Mouse (Mus musculus) CD4-positive, CD25-positive, alpha-beta regulatory T cell, adult 9 weeks (primary cell): Measurements from ENCODE around the gene Gm14322. TPM values are rescaled to one million over a fixed set of nuclear protein-coding genes. Genes with fewer than 3 reads are reported as not detected.

ENCODE experiments used
- polyA plus RNA-seq: library from polyadenylated mRNA; unstranded; fragments of 100-300 nt; shearing (Covaris generic); gene quantifications from one replicate; pipeline ENCODE4 v1.2.1, GENCODE M21; 2017

Gm14322 gene
- 0.30 TPM for polyA plus RNA-seq

DNA sequence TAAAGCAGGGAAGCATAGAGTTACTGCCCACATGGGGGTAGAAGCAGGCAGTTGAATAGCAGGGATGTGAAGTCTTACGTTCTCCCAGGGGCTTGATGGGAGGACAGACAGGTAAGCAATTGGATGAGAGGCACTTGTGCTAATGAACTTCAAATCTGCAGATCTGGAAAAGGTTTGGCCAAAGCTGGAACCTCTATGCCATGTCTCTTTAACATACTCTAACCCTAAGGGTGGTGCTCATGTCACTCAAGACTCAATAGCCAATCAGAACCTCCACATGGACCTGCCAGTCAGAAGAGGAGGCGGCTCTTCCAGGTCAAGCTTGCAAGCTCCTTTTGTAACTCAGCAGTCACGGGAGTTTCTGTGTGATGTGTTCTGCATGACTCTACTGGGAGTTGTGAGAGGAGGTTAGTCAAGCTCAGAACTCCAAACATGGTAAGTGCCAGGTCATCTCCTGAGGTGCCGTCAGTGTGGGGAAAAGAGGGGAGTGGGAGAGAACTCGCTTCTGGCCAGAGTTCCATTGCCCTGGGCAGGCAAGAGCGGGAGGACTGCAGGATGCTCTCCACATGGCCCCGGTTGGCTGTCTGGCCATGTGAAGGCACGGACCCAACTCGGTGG lies at the start of gene Gm14322:
Gm14322 (plus strand) TSS at position 348 of the 618 bp plus-strand sequence.

Other genes starting within 250 kb of the Gm14322 start
- not detected for gene Gm14406, start 181.1 kb upstream of the Gm14322 start, polyA plus RNA-seq
- 14.3 TPM for gene Gm14325, start 81.0 kb downstream of the Gm14322 start, polyA plus RNA-seq
- gene Gm14327, start 137.8 kb downstream of the Gm14322 start, polyA plus RNA-seq: not detected
- gene Zfp972, start 166.3 kb downstream of the Gm14322 start, polyA plus RNA-seq: 1.7 TPM
- gene Gm14326, start 198.0 kb downstream of the Gm14322 start, polyA plus RNA-seq: 12.6 TPM